Mouse (Mus musculus) c-Kit-positive CD71-positive TER-119-positive erythroid progenitor cells, embryonic 14.5 days (primary cell): Measurements from ENCODE around the gene Gm5800.
"Not testable (repeated sequence)": the region's sequence is repeated elsewhere in the genome, so short reads cannot be mapped to it uniquely, and the experiment has no call there.

Experiments
- DNase-seq: peaks from one replicate; pipeline ENCODE4 v3.0.0-alpha.2; 2013; ENCODE audit warnings: low spot score

Gene Gm5800

GRCm38 (mm10) chr14:51717083-51717482 is at the start of gene Gm5800:
Gene Gm5800 (minus strand): TSS chr14:51717183.
- DNase-seq, result no peak

- no peak for DNase-seq
Measured at GRCm38 (mm10) chr14:51755944-51756343, 39.0 kb upstream of the Gm5800 start.

GRCm38 (mm10) chr14:51740347-51741170 is 23.6 kb upstream of the Gm5800 start:
- no peak for DNase-seq

GRCm38 (mm10) chr14:51739150-51739993 is 22.4 kb upstream of the Gm5800 start:
- DNase-seq, result no peak

GRCm38 (mm10) chr14:51738411-51739149 is 21.6 kb upstream of the Gm5800 start:
- no peak for DNase-seq

GRCm38 (mm10) chr14:51737967-51738366 is 21.0 kb upstream of the Gm5800 start:
- DNase-seq, result no peak

GRCm38 (mm10) chr14:51695368-51695767 is 21.6 kb downstream of the Gm5800 start, which contains the start of gene Gm17079:
Gene Gm17079 (minus strand): TSS chr14:51695468.
- DNase-seq, result not testable (repeated sequence)

- no peak for DNase-seq
Measured at GRCm38 (mm10) chr14:51677269-51677668, 39.7 kb downstream of the Gm5800 start.
